Mouse (Mus musculus): ENCODE measurements around the gene Cep128. TPM values are rescaled to one million over a fixed set of nuclear protein-coding genes. Genes with fewer than 3 reads are reported as not detected.
A peak's percentile ranks its signal among the peaks of the same experiment; 100 is the strongest.
"Not testable (repeated sequence)": the region's sequence is repeated elsewhere in the genome, so short reads cannot be mapped to it uniquely, and the experiment has no call there.

Cep128 gene
- total RNA-seq (2022) = 10 to 100 TPM in 1 of 4 experiments, 1 to 10 TPM in 3; 2.6 to 10.2 (median 3.9) TPM

DNA sequence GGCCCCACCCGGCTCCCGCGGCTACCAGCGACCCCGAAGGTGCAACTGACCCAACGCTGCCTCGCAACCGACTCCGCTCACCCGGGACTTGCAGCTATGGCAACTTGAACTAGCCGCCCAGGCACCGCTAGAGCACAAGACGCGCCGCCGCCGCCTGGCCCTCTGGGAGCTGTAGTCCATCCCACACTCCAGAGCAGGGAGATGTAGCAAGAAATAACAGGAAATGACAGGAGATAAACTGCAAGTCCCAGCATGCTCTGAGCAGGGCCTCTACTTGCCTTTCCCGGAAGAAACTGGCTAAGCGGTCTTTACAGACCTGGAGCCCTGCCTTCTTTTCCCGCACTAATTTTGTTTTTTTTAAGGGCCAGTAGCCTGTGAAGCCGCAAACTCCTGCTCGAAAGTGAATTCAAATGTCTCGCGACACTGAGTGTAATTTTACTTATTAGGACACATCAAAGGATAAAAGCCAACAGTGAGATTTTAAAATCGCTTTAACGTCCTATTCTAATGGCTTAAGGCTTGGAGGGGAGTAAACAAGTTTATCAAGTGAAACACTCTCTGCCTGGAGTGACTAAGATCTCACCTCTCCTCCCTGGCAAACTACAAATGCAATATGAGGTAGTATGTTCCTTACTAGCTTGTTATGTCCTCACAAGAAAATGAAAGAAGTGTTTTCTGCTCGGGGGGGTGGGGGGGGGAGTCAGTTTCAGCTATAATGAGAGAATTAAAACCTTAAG is at the start of gene Cep128, which contains the start of gene Tshr:
Gene Cep128, minus strand, starts transcription at position 129 of the 737 bp plus-strand sequence.
Gene Tshr, plus strand, starts transcription at position 283 of the 737 bp plus-strand sequence.
- DNase-seq = peak; percentile 91

GRCm38 (mm10) chr12:91427129-91427528 is 42.9 kb upstream of the Cep128 start:
- no peak for DNase-seq

DNA sequence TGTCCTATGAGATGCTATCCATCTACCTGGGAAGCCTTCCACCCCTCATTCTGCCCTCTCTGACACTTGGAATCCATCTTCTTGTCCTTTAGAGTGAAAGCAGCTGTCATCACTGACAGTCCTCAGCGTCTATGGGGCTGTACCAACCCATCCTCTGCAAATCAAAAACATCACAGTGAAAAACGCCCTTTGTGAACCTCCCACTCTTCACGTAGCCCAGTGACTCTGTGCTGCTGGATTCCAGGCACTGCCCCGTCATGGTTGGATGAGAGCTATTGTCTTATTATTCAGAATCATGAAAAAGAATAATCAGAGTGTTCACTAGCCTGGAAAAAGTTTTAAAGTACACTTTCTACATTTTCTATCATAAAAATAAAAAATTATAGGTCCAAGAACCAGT is 42.3 kb upstream of the Cep128 start:
- no peak for DNase-seq

DNA sequence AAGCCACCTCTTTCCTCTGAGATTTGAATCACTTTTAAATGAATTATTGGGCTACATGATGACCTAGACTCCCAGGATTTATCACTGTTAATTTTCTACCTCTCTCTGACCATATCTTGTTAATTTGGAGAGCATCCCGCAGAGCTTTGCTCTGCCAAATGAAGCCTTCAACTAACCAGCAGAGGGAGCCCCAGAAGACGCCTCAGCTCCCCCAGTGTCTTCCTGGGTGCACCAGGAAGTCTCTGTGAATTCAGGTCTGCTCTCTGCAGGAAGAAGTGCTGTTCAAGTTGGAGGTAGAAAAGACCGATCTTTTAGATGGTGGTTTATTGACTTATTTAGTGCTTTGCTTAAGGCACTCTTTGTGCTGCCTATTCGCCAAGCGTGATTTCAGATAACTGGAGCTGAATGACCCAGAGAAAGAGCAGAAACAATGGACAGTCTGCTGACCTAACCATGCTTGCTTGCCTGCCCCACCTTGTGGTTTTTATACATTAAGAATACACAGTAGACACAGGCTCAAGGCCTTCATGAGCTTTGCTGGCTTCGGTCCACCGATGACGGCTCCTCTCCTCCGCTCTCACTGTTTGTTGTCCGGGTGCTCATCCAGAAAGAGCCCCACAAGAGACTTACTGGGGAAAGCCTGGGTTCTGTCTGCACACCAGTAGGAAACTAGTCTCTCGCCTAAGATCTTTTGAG is 39.1 kb upstream of the Cep128 start:
- DNase-seq = no peak

GRCm38 (mm10) chr12:91421272-91421671 is 37.1 kb upstream of the Cep128 start:
- no peak for DNase-seq

- DNase-seq = peak; percentile 35
Observed at GRCm38 (mm10) chr12:91418791-91419190, 34.6 kb upstream of the Cep128 start.

DNA sequence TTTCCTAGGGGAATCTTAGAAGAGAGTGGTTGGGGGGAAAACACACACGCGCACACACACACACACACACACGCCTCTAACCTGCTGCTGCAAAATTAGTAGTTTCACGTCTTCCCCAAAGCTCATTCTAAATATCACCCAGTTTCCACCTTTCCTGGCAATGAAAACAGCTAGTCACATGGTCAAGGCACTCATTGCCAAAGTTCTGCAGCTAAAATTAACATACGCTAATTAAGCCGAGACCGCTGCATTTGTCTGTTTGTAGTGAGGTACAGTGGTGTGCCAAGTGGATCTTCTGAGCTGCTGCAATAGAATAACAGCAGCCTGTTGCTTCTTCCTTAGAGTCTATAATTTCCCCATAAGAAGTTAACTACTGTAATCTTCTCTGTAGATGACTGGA is 32.6 kb upstream of the Cep128 start:
- DNase-seq = no peak

DNA sequence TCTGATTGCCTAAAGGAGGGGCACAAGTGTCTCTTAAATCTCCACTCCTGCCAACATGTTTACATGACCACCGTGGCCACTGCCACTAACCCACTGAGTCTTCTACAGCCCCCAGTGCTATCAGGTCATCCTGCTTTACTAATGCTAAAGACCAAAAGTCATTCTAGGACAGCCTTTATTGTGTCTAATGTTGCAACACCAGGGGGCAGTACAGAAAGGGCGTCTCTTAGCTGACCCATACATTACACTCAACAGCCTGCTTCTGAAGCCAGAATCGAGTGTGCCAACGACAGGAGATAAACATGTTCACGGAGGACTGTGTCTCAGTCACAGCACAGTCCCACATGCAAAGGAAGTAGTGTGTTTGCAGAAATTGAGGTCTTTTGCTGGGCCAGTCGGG is 30.9 kb upstream of the Cep128 start:
- DNase-seq = no peak

DNA sequence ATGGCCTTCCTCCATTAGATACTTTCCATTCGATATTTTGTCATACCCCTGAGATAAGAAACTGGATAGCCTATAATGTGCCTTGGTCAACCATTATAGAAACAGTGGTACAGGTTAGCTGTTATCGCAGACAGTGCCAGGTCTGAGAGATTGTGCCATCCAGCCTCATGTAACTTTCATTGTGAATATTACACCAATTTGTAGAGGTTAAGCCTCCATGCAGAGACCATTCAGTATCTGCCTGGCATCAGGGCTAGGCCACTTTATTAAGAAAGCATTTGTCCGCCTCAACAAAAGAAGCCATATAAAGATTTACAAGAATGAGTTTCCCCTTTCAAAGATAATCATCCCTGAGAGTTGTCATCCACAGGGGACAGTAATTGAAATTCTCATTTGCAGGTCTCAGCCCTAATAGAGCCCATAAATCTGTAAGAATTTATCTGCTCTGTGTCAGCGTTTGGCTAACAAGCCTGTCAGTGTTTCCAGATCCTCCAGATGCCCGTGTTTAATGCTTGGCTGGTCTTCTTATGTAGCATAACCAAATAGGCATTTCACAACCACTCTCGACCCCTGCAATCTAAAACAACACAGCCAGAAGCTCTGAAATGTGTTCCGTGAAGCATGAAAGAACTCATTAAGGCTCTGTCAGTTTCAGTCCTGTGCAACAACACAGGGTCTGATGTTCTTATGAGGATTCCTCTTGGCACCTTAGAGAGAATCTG is 28.4 kb upstream of the Cep128 start:
- no peak for DNase-seq

DNA sequence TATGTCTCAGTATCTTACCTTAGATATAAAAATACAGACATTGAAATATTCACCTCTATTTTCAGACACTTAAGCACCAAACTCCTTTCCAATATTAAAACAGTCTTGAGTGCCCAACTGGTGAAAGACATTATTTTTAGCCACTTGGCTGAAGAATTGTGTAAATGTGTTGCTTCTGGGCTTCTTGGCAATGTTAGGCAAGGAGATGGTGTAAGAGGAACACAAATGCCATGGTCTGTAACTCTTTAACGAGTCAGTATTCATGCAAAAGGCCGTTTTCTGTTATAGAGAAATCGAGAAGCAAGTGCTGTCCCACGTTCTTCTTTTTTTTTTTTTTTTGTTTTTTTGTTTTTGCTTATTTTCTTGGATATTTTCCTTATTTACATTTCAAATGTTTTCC is 26.1 kb upstream of the Cep128 start:
- no peak for DNase-seq

GRCm38 (mm10) chr12:91401049-91401352 is 16.8 kb upstream of the Cep128 start:
- no peak for DNase-seq

DNA sequence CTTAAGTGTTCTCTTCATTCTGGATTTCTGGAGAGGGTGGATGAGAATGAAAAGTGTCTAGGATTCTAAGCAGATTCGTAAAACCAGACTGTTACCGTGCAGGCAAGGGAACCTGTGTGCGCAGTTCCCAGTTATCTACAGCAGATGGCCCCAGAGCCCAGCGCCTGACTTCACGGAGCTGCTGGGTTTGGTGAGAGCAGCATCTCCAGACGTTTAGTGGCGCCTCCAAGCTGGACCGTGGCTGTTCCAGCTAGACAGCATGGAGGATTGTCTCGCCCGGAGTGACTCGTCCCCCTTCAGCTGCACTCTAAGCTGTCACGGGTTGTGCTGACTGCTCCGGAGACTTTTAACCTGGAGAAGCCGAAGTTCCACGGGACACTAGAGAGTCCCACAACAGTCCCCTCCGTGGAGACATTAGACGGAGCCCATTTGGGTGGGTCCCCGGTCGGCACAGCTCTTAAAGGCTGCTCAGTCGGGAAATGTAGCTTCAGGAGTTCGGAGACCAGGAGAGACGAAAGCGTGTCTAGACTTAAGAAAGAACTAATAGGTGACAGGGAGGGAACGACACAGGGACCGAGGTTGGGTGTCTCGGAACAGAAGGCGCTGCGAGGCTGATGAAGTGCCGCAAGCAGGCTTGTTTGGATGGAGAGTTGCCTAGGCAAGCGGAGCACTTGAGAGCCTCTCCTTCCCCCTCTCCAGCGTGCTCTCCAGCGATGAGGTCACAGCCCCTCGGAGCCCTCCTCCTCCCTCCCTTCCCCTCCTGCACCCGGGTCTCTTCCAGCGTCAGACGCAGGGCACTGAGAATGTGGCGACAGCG is 16.2 kb upstream of the Cep128 start:
- peak; percentile 26 for DNase-seq

DNA sequence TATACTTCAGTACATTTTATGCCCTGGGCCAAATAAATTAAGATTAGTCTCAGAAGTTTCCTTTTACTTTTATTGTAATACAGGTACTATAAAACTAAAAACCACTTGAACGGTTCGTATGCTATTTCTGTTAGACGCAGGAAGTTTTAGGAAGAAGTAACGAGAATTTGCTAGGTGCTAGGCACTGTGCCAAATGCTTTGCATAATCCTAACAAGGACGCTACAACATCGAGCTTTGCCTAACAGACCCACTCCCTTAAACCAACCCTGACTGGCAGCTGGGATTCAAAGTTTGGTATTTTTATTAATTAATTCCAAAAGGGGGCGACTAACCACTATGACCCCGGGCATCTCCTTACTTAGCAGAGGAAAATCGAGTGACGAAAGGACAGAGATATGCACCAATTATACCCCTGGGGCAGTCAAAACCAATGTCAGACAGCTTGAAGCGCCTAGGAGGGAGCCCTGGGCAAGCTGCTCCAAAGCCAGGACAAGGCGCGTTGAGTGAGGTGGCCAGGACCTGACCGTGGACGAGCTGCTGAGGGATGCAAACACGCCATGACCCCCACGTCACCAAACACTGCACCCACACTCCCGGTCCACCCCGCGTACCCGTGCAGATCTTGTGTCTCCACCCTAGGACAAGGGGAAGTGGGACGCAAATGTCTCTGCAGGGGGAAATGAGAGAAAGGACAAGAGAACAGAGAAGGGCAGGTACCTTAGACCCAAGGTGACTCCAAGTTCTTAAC is 519 bp downstream of the Cep128 start:
- DNase-seq = peak; percentile 17

DNA sequence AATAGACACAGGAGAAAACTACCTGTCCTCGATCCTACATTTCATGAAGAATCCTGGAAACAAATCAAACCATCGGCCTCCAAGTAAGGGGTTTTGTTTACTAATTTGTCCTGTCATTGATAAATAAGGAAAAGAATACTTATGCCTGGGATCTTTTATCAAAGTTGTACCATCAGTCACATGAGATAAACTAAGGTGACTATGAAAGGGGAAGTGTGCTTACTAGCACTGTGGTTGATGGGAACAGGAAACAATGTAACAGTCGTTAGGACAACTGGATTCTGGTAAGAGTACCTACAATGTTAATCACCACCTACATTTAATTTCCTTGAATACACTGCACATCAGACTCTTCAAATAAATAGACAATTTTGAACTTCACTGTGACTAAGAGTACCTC is 15.0 kb downstream of the Cep128 start:
- no peak for DNase-seq

- DNase-seq = no peak
Observed at GRCm38 (mm10) chr12:91353783-91354182, 30.4 kb downstream of the Cep128 start.

DNA sequence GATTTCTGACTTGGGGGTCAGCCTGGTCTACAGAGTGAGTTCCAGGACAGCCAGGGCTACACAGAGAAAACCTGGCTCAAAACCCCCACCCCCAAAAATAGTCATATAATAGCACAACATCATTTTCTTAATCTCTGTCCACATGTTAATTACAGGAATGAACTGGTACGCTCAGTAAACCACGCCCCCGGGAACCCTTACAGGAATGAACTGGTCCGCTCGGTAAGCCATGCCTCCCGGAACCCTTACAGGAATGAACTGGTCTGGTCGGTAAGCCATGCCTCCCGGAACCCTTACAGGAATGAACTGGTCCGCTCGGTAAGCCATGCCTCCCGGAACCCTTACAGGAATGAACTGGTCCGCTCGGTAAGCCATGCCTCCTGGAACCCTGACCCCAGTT is 45.6 kb downstream of the Cep128 start:
- not testable (repeated sequence) for DNase-seq

GRCm38 (mm10) chr12:91327527-91327926 is 56.7 kb downstream of the Cep128 start:
- no peak for DNase-seq

GRCm38 (mm10) chr12:91326104-91326503 is 58.1 kb downstream of the Cep128 start:
- no peak for DNase-seq

GRCm38 (mm10) chr12:91315026-91315425 is 69.2 kb downstream of the Cep128 start:
- DNase-seq = no peak

GRCm38 (mm10) chr12:91313974-91314587 is 70.1 kb downstream of the Cep128 start:
- DNase-seq = no peak

DNA sequence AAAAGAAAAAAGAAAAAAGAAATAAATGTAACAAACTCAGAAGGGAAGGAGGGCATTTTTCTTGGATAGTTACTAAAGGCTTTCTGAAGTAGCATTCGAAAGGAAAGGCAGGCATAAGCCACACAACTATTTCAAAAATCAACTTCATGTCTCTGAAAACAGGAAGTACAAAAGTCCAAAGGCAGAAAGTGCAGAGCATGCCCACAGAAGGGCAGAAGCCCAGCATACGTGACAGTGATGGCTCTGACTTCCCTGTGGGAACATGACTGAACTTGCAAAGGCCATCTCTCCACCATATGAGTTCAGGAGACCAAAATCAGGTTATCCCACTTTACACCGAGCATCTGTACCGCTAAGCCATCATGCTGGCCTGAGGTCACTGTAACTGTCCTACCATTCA is 71.6 kb downstream of the Cep128 start:
- DNase-seq = no peak

Measured in adrenal gland, adult 8-10 months (tissue).